15 mouse cellular contexts compared by ENCODE assay signal in genomic region chr1:85750650-85751049, GRCm38 (mm10). TPM values are rescaled to one million over a fixed set of nuclear protein-coding genes. Genes with fewer than 3 reads are reported as not detected.
DNase-seq lines count a peak whose midpoint lies in the region; ATAC-seq lines count a peak whose summit lies in the region.
"Had no signal": no experiment of that assay in that cellular context is flagged by ENCODE, and none has a peak within 500 bp of the region (broad histone marks: within the 10 kb centered on the region; RNA-seq: fewer than 3 reads in every experiment).

No protein-coding gene starts in this region.

- H3K36me3 ChIP-seq in heart, embryonic 10.5 days = no peaks in the 10 kb centered on the region
- H3K36me3 ChIP-seq in midbrain, embryonic 11.5 days (ENCODE audit: control insufficient read depth, insufficient read depth, low read length) = no peaks in the 10 kb centered on the region
- H3K36me3 ChIP-seq in midbrain, embryonic 15.5 days (replicated peaks) = no peaks in the 10 kb centered on the region
- H3K36me3 ChIP-seq: hindbrain, embryonic 15.5 days; neural tube, embryonic 15.5 days had no signal

- no peaks in the 10 kb centered on the region for H3K27me3 ChIP-seq in heart, embryonic 10.5 days (ENCODE audit: insufficient read depth, poor library complexity, severe bottlenecking)
- no peaks in the 10 kb centered on the region for H3K27me3 ChIP-seq in midbrain, embryonic 11.5 days (ENCODE audit: control insufficient read depth, insufficient read depth, low read length)
- no peaks in the 10 kb centered on the region for H3K27me3 ChIP-seq in midbrain, embryonic 15.5 days (replicated peaks)
- H3K27me3 ChIP-seq: hindbrain, embryonic 15.5 days; neural tube, embryonic 15.5 days had no signal

- DNase-seq in heart, embryonic 10.5 days (ENCODE audit: low spot score) = no peak
- no peak for DNase-seq in heart, adult 8-10 months (ENCODE audit: low spot score)
- DNase-seq in midbrain, embryonic 11.5 days (ENCODE audit: low spot score, missing footprints) = peak; percentile 44
- DNase-seq in kidney, postnatal 36 days = no peak
- no peak for DNase-seq in left cerebral cortex, postnatal 4 days
- DNase-seq: cerebellum, postnatal 14 days; kidney, adult 18-20 months; right cerebral cortex, postnatal 4 days had no signal

- WGBS in heart, embryonic 10.5 days = 63% methylated on average over 4 of the region's 4 CpGs
- WGBS in midbrain, embryonic 11.5 days = 83% methylated on average over 4 of the region's 4 CpGs
- 90% methylated on average over 4 of the region's 4 CpGs for WGBS in midbrain, embryonic 15.5 days

- peak; percentile 14; the same call in 1 of the 2 replicates for ATAC-seq in midbrain, embryonic 11.5 days (ENCODE audit: low FRiP score)
- no peak; the same call in 1 of the 2 replicates for ATAC-seq in midbrain, embryonic 15.5 days (replicated peaks)
- peak; percentile 49 for ATAC-seq in CD4-positive, CD25-positive, alpha-beta regulatory T cell, adult 4 months
- ATAC-seq in inflammation-experienced regulatory T-cells, adult 6 months = peak; percentile 55
- ATAC-seq: forebrain, embryonic 14.5 days had no signal

- H3K9me3 ChIP-seq in heart, embryonic 10.5 days = no peaks in the 10 kb centered on the region
- no peaks in the 10 kb centered on the region for H3K9me3 ChIP-seq in midbrain, embryonic 11.5 days (ENCODE audit: control insufficient read depth, low read length)
- H3K9me3 ChIP-seq in midbrain, embryonic 15.5 days = no peaks in the 10 kb centered on the region
- H3K9me3 ChIP-seq: hindbrain, embryonic 15.5 days; neural tube, embryonic 15.5 days had no signal

- peak overlapping the region; percentile 42; the same call in 1 of the 2 replicates for H3K27ac ChIP-seq in heart, embryonic 10.5 days
- no peak overlapping the region for H3K27ac ChIP-seq in midbrain, embryonic 11.5 days (ENCODE audit: low read depth, low read length)
- H3K27ac ChIP-seq in midbrain, embryonic 15.5 days = no peak overlapping the region
- H3K27ac ChIP-seq: hindbrain, embryonic 15.5 days; neural tube, embryonic 15.5 days had no signal

- H3K4me1 ChIP-seq in heart, embryonic 10.5 days = peaks cover 19% of the 10 kb centered on the region
- peaks cover 8% of the 10 kb centered on the region; the same call in 1 of the 2 replicates for H3K4me1 ChIP-seq in midbrain, embryonic 11.5 days (ENCODE audit: control insufficient read depth, insufficient read depth, low read length)
- H3K4me1 ChIP-seq in midbrain, embryonic 15.5 days = no peaks in the 10 kb centered on the region
- H3K4me1 ChIP-seq: hindbrain, embryonic 15.5 days; neural tube, embryonic 15.5 days had no signal

- H3K4me3 ChIP-seq in heart, embryonic 10.5 days = no peak overlapping the region
- H3K4me3 ChIP-seq in midbrain, embryonic 11.5 days (ENCODE audit: low read depth, low read length) = no peak overlapping the region
- no peak overlapping the region for H3K4me3 ChIP-seq in midbrain, embryonic 15.5 days
- H3K4me3 ChIP-seq: hindbrain, embryonic 15.5 days; neural tube, embryonic 15.5 days had no signal

- intact Hi-C loops in left cerebral cortex, postnatal 4 days (cut with DNase I) = no loop called here

- H3K4me2 ChIP-seq in midbrain, embryonic 11.5 days = no peak overlapping the region
- H3K4me2 ChIP-seq in midbrain, embryonic 15.5 days = no peak overlapping the region
- H3K4me2 ChIP-seq: hindbrain, embryonic 15.5 days; lung, embryonic 14.5 days; neural tube, embryonic 15.5 days had no signal

- no peak overlapping the region for H3K9ac ChIP-seq in midbrain, embryonic 11.5 days (ENCODE audit: low read length)
- H3K9ac ChIP-seq in midbrain, embryonic 15.5 days = no peak overlapping the region
- H3K9ac ChIP-seq: hindbrain, embryonic 15.5 days; lung, embryonic 14.5 days; neural tube, embryonic 15.5 days had no signal

RNA-seq across cellular contexts. Expression of gene A630001G21Rik, which starts 27.8 kb away (rescaled TPM):
- polyA plus RNA-seq in heart, embryonic 10.5 days (2016; fragmentation: Nextera tagmentation; extraction: Ambion mirVana) = 1.0 and 1.2 TPM in 2 replicates
- total RNA-seq in heart, adult 8-10 months (2022) = 1 to 10 TPM in 1 of 4 experiments, under 1 TPM in 3; 0.22 to 1.3 (median 0.34) TPM
- polyA plus RNA-seq in midbrain, embryonic 11.5 days (2014; fragmentation: Nextera tagmentation; extraction: Ambion mirVana) = 1.1 and 1.2 TPM in 2 replicates
- 0.19 and 0.56 TPM in 2 replicates for polyA plus RNA-seq in midbrain, embryonic 15.5 days (2015; fragmentation: Nextera tagmentation; extraction: Ambion mirVana)
- polyA plus RNA-seq in CD4-positive, CD25-positive, alpha-beta regulatory T cell, adult 4 months (2017; shearing (Covaris generic)) = 10 to 100 TPM; 43.4 to 55.8 TPM
- polyA plus RNA-seq in inflammation-experienced regulatory T-cells, adult 6 months (2017; shearing (Covaris generic)) = 10 to 100 TPM; 33.2 to 54.7 (median 43.2) TPM
- under 1 TPM; 0.24 to 0.84 TPM for total RNA-seq in left cerebral cortex, postnatal 4 days (2021)

RNA-seq across cellular contexts. Expression of gene Cab39, which starts 42.6 kb away (rescaled TPM):
- polyA plus RNA-seq in heart, embryonic 10.5 days (2016; fragmentation: Nextera tagmentation; extraction: Ambion mirVana) = 24.2 and 31.6 TPM in 2 replicates
- total RNA-seq in heart, adult 8-10 months (2022) = 100 to 1,000 TPM; 109 to 121 (median 111) TPM
- 68.0 and 69.0 TPM in 2 replicates for polyA plus RNA-seq in midbrain, embryonic 11.5 days (2014; fragmentation: Nextera tagmentation; extraction: Ambion mirVana)
- polyA plus RNA-seq in midbrain, embryonic 15.5 days (2015; fragmentation: Nextera tagmentation; extraction: Ambion mirVana) = 53.1 and 54.5 TPM in 2 replicates
- 10 to 100 TPM; 37.0 to 53.5 TPM for polyA plus RNA-seq in CD4-positive, CD25-positive, alpha-beta regulatory T cell, adult 4 months (2017; shearing (Covaris generic))
- polyA plus RNA-seq in inflammation-experienced regulatory T-cells, adult 6 months (2017; shearing (Covaris generic)) = 10 to 100 TPM; 43.1 to 57.3 (median 50.7) TPM
- total RNA-seq in left cerebral cortex, postnatal 4 days (2021) = 100 to 1,000 TPM; 134 to 144 TPM

Comparison
In these comparisons a context has a peak if more than half of its experiments do, and no peak if none do; other contexts are left out.
1. RNA of gene A630001G21Rik, which starts 27.8 kb away (polyA plus RNA-seq): 43.4 to 55.8 TPM in CD4-positive, CD25-positive, alpha-beta regulatory T cell, adult 4 months and 33.2 to 54.7 TPM in inflammation-experienced regulatory T-cells, adult 6 months; 1.1 to 1.2 TPM in midbrain, embryonic 11.5 days, 1.0 to 1.2 TPM in heart, embryonic 10.5 days and 0.19 to 0.56 TPM in midbrain, embryonic 15.5 days; every median in the first group is over 10 times any median in the second.